Mouse (Mus musculus): ENCODE data around the gene Olfr876. TPM values are rescaled to one million over a fixed set of nuclear protein-coding genes. Genes with fewer than 3 reads are reported as not detected.

Gene Olfr876
- polyA plus RNA-seq (2015; fragmentation: Illumina TruSeq; extraction: RNeasy Lipid Tissue Mini Kit (QIAGEN cat#74804); ENCODE audit: low read depth, low replicate concordance), result not detected

DNA sequence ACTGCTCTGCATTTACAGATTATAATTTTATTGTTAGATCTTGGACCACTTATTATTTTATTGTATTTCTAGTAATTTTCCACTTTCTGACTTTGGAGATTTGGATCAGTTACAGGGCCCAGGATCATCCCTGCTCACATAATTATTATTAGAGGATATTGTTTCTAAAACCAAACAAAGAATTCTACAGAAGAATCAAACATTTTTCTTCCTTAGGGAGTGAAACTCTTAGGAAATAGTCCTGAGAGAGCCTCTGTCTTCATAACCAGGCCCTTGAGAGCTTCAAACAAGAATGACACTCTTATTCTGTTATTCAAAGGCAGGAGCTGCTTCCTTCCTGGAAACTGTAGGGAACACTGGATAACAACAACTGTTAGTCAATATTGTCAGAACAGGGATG lies at the start of gene Olfr876:
Olfr876 (plus strand) TSS at position 301 of the 400 bp plus-strand sequence.

GRCm38 (mm10) chr9:37771759-37772158 lies 31.1 kb upstream of the Olfr876 start, which contains the start of gene Olfr875:
TSS of gene Olfr875 (plus strand) at chr9:37771857.

GRCm38 (mm10) chr9:37853969-37854368 lies 51.1 kb downstream of the Olfr876 start, which contains the start of gene Olfr877:
TSS of gene Olfr877 (plus strand) at chr9:37854269.

Other genes starting within 250 kb of the Olfr876 start
- gene Siae, start 247.3 kb upstream of the Olfr876 start, polyA plus RNA-seq (2015; fragmentation: Illumina TruSeq; extraction: RNeasy Lipid Tissue Mini Kit (QIAGEN cat#74804); ENCODE audit: low read depth, low replicate concordance), result 19.7 TPM
- 9.7 TPM for gene Spa17, start 189.3 kb upstream of the Olfr876 start, polyA plus RNA-seq (2015; fragmentation: Illumina TruSeq; extraction: RNeasy Lipid Tissue Mini Kit (QIAGEN cat#74804); ENCODE audit: low read depth, low replicate concordance)
- gene Tbrg1, start 145.7 kb upstream of the Olfr876 start, polyA plus RNA-seq (2015; fragmentation: Illumina TruSeq; extraction: RNeasy Lipid Tissue Mini Kit (QIAGEN cat#74804); ENCODE audit: low read depth, low replicate concordance), result 69.8 TPM
- not detected for gene Panx3, start 133.8 kb upstream of the Olfr876 start, polyA plus RNA-seq (2015; fragmentation: Illumina TruSeq; extraction: RNeasy Lipid Tissue Mini Kit (QIAGEN cat#74804); ENCODE audit: low read depth, low replicate concordance)
- not detected for gene Olfr160, start 86.8 kb upstream of the Olfr876 start, polyA plus RNA-seq (2015; fragmentation: Illumina TruSeq; extraction: RNeasy Lipid Tissue Mini Kit (QIAGEN cat#74804); ENCODE audit: low read depth, low replicate concordance)
- gene Olfr874, start 57.9 kb upstream of the Olfr876 start, polyA plus RNA-seq (2015; fragmentation: Illumina TruSeq; extraction: RNeasy Lipid Tissue Mini Kit (QIAGEN cat#74804); ENCODE audit: low read depth, low replicate concordance), result not detected
- gene Olfr875, start 31.2 kb upstream of the Olfr876 start, polyA plus RNA-seq (2015; fragmentation: Illumina TruSeq; extraction: RNeasy Lipid Tissue Mini Kit (QIAGEN cat#74804); ENCODE audit: low read depth, low replicate concordance), result not detected
- gene Olfr877, start 51.2 kb downstream of the Olfr876 start, polyA plus RNA-seq (2015; fragmentation: Illumina TruSeq; extraction: RNeasy Lipid Tissue Mini Kit (QIAGEN cat#74804); ENCODE audit: low read depth, low replicate concordance), result not detected
- gene Olfr145, start 93.7 kb downstream of the Olfr876 start, polyA plus RNA-seq (2015; fragmentation: Illumina TruSeq; extraction: RNeasy Lipid Tissue Mini Kit (QIAGEN cat#74804); ENCODE audit: low read depth, low replicate concordance), result not detected
- not detected for gene Olfr878, start 114.8 kb downstream of the Olfr876 start, polyA plus RNA-seq (2015; fragmentation: Illumina TruSeq; extraction: RNeasy Lipid Tissue Mini Kit (QIAGEN cat#74804); ENCODE audit: low read depth, low replicate concordance)
- not detected for gene Olfr881, start 188.8 kb downstream of the Olfr876 start, polyA plus RNA-seq (2015; fragmentation: Illumina TruSeq; extraction: RNeasy Lipid Tissue Mini Kit (QIAGEN cat#74804); ENCODE audit: low read depth, low replicate concordance)
- gene Olfr883, start 222.8 kb downstream of the Olfr876 start, polyA plus RNA-seq (2015; fragmentation: Illumina TruSeq; extraction: RNeasy Lipid Tissue Mini Kit (QIAGEN cat#74804); ENCODE audit: low read depth, low replicate concordance), result not detected
- not detected for gene Olfr884, start 243.5 kb downstream of the Olfr876 start, polyA plus RNA-seq (2015; fragmentation: Illumina TruSeq; extraction: RNeasy Lipid Tissue Mini Kit (QIAGEN cat#74804); ENCODE audit: low read depth, low replicate concordance)

Data from brain, adult 10 weeks (tissue).